Mouse (Mus musculus) induced T-regulatory cell, adult 2 months (primary cell): ENCODE data around the gene Elof1.
A peak's percentile ranks its signal among the peaks of the same experiment; 100 is the strongest.
"Not testable (repeated sequence)": the region's sequence is repeated elsewhere in the genome, so short reads cannot be mapped to it uniquely, and the experiment has no call there.

Experiments
- DNase-seq: peaks from one replicate; pipeline ENCODE4 v3.0.0-alpha.2; 2012; ENCODE audit warnings: low read depth

Elof1 gene

DNA sequence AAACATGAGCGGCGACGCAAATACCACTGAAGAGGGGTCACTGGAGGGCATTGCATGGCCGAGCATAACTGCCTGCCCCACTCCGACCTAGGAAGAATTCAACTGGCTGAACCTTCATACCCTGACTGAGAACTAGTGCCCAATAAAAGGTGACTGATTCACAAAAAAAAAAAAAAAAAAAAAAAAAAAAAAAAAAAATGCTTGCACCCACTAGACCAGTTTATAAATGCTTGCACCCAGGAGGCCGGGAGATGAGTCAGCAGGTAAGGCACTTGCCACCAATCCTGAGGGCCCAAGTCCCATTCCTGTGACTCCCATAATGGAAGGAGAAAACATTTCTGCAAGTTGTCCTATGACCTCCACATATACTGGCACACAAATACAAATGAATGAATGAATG, 24.2 kb downstream of the Elof1 start:
- DNase-seq = no peak

DNA sequence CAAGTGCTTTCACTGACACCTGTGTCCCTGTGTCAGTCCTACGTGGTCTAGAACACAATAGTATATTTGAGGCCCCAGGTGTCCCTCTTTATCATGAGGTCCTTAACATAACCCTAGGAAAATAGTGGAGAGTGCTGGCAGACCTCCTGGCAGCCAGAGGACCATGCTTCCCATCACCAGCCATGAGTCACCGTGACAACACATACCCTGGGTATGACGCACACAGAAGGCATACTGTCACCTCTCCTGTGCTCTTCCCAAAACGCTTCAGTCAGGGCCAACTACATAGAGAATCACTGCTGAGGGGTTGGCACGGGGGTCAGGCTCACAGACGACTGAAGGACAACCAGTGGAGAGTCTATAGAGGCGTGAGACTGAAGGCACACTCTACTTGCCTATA, 27.0 kb downstream of the Elof1 start:
- no peak for DNase-seq

DNA sequence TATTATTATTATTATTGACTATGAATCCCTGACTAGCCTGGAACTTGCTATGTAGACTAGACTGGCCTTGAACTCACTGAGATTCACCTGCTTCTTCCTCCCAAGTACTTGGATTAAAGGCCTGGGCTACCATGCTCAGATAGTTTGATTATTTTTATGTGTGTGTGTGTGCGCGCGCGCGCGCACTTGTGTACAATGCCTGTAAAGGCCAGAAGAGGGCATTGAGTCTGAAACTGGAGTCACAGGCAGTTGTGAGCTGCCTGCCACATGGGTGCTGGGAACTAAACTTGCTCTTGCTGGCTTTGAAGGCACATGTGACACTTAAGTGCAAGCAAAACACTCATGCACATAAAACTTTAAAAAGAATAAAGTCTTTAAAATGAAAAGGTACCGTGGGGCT, 27.7 kb downstream of the Elof1 start:
- no peak for DNase-seq

DNA sequence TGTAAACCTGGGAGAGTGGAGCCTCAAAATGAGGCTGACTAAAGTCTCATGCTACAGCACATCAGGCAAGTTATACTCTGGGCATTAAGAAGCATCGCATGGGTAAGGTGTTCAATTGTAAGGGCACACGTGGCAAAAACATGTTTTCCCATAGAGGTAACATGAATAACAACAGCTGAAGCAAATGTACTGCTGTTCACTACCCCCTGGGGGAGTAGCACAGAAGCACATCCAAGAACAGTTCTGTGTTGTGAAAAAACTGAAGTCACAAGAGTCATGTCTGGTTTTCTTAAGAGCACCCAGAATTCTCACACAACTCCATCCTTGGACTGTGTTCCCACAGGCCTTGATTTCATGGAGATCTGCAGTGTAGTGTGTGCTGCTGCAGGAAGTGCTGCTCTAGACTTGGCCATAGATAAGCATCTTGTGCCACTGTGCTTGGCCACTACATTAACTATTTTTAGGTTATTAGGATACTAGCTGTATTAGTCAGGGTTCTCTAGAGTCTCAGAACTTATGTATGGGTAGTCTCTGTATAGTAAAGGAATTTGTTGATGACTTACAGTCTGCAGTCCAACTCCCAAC, 29.8 kb downstream of the Elof1 start:
- peak; percentile 17 for DNase-seq

DNA sequence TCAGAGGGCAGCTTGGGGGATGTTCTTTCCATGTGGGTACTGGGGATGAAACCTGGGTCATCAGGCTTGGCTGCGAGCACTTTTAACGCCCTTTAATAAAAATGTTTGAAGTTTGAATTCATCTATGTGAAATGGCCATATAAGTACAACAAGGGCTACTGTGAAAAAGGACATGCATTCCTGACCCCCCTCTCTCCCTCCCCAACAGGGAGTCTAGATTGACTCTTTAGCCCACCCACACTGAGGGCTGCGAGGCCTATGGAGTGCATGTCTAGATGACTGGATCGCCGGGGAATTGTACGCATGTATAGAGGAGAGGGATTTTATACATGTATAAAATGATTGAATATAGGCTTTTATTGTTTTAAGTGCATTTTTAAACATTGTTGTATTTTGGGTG, 31.0 kb downstream of the Elof1 start:
- DNase-seq = no peak

DNA sequence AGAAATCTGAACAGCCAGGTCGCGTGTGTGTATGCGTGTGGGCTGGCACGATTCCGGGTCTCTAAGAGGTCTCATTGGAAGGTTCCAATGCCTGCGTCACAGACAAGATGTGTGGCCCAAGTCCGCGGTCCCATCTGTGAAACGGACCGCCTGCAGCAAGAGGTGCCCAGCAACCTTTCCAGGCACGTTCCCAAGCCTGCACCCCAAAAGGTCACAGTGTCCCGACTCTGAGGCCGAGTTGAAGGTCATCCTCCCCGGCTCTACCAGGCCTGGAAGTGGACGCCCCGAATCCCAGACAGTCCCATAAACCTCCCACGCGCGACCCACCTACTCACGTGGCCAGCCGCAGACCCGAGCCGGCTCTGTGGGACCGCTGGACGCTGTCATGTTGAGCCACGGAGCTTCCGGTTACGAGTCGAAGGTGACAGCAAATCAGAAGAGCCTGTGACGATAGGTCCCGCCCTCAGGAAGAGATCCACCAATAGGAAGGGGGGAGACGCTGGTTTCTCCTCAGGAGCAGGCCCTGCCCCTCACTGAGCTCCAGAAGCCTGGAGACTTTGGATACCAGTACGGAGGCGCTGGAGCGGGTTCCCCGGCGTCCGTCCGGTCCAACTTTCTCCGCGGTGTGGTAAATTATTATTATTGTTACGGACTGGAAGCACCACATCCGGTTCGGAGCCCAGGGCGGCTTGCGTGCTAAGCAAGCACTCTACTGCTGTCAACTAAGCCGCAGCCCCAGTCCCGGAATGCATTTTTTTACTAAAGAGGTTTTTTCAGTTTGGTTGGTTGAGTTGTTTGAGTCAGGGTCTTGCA, 31.7 kb downstream of the Elof1 start, which contains the start of gene Ecsit:
Gene Ecsit, minus strand, starts transcription at position 417 of the 813 bp plus-strand sequence.
- peak; percentile 98 for DNase-seq

DNA sequence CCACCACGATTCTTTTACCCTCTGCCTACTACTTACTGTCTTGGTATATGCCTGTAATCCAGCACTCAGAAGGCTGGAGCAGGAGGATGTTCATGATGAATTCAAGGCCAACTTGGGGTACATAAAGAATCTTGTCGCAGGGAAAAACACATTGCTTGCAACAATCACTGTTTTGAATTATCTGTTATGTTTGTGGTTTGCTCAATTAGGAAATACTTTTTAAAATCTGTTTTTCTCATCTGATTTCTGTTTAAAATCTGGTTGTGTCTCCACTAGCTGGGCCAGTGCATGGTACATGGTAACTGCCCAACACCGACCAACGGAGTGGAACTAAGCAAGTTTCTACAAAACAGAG, 32.3 kb downstream of the Elof1 start:
- no peak for DNase-seq

DNA sequence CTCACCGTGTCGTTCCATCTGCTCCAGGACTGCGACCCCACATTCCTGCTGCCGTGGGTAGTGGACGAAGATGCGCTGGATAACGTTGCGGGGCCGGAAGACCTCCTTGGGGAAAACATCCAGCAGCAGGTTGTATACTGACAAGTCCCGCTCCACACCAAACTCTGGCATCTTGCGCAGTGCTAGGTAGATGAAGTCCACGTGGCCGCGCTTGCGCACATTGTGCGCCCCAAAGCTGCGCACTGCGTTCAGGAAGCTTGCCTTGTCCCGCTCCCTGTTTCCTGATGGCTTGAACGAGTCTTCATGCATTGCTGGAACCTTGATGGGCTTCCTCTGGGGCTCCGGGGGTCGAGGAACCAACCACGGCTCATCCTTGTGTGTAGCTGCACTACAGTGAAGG, 40.7 kb downstream of the Elof1 start:
- DNase-seq = no peak

DNA sequence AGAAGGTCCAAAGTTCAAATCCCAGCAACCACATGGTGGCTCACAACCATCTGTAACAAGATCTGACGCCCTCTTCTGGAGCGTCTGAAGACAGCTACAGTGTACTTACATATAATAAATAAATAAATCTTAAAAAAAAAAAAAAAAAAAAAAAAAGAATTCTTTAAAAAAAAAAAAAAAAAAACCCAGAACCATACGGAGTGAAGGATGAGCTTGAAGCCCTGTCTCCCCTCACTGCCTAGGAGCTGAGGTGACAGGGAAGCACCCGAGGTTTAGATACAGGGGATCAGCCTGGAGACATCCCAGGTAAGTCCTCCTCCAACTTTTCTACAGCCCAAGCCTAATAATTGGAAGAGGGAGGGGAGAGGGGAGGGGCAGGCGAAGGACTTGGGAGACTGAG, 41.2 kb downstream of the Elof1 start:
- DNase-seq = not testable (repeated sequence)

DNA sequence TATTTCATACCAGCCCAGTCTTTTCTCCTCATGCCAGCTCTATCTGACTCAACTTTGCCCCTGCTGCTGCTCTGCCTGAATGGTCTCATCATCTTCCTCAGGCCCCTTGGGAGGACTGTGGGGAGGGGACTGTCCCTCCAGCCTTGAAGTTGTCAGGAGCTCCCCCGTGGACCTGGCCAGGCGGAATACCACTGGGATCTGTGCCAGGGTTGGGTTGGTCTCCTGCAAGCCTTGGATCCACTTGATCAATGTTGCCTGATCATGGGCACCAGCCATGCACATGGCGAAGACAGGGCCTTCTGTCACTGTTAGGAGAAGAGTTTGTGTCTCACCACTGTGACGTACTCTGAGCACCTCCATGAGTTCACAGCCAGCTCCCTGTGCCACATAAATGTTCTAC, 44.7 kb downstream of the Elof1 start:
- DNase-seq = no peak

DNA sequence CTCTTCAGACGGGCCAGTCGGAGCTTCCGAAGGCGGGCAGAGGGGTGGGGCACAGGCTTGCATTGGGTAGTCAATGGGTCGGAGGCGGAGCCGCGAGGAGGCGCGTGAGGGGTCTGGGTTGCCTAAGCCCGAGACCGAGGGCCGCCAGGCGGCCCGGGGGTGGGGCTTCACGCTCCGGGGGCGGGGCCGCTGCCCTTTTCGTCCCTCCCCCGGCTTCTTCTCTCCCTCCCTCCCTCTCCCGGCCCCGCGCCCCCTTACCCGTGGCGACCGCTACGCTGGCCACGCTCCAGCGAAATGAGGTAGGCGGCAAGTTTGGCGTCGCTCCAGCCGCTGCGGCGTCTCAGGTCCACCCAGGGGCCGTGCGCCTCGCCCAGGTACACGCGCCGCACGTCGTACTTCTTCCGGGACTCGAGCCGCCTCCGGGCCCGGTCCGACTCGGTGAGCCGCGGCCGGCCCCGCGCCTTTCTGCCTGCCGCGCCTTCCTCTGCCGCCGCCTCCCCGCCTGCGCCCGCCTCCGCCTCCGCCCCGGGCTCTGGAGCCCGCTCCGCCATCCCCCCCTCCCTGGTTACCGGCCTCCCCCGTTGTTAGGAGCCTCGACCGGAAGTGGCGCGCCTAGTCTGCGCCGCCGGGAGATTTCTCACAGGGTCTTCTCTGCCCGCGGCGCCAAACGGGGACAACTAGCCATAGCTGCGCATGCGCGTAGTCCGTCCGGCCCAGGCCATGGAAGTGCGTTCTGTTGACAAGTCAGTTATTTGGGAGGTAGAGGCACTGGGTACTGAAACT, 46.0 kb downstream of the Elof1 start, which contains the start of the genes Gm49318 and Zfp653:
Gene Gm49318, minus strand, starts transcription at position 469 of the 783 bp plus-strand sequence.
Gene Zfp653, minus strand, starts transcription at position 586 of the 783 bp plus-strand sequence.
- DNase-seq = peak; percentile 97

DNA sequence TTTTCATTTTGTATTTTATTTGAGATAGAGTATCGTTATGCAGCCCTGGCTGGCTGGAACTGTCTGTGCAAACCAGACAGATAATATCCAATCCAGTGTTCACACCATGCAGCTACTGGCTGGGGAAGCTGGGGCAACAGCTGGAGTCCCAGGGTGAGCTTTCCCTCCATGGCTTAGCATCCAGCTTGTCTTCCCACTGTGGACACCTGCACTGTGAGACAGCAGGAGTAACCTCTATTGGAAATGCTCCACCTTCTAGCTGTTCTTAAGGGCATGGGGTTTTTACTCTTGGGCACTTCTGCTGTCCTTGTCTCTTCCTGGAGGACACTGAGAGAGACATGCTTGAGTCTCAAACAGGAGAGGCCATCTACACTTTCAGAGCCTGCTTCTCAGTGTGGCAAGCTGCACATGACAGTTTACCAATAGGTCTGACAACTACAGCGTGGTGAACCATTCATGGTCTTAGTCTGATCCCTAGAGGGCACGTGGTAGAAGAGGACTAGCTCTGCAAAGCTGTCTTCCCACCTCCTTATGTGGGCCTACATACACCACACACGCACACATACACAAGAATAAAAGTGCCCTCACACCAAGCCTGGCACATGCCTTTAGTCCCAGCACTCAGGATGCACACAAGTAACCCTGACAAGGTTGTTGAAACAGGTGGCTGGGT, 47.0 kb downstream of the Elof1 start:
- DNase-seq = no peak

DNA sequence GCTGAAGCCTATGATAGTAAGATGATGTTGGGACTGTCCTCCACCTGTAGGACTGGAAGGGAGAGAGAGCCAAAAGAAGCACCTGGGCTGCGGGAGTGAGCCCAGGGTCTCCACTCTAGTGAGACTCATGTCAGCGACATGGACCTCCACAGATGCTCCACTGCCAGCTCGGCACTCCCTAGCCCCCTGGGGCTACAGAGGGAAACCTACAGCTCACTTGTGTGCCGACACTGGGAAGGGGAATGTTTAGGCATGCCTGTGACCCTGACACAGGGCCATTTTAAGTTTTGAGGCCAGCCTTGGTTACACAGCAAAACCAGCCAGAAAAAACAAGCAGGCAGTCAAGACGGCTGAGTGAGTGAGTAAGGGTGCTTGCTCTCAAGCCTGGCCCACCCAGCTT, 49.8 kb downstream of the Elof1 start:
- no peak for DNase-seq

DNA sequence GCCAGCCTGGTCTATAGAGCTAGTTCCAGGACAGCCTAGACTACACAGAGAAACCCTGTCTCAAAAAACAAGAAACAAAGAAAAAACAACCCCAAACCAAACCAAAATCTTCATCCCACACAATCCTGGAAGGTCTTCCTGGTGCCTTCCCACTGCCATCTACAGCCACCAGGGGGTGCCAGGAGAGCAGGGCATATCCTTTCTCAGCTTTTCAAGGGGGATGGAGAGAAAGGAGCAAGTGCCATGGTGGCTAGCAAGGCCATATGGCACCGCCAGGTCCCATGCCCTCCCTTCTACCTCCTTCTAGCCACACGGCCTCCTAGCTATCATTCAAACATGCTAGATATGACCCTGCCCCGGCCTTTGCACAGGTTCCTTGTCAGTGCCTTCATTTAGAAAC, 50.5 kb downstream of the Elof1 start:
- peak; percentile 73 for DNase-seq

DNA sequence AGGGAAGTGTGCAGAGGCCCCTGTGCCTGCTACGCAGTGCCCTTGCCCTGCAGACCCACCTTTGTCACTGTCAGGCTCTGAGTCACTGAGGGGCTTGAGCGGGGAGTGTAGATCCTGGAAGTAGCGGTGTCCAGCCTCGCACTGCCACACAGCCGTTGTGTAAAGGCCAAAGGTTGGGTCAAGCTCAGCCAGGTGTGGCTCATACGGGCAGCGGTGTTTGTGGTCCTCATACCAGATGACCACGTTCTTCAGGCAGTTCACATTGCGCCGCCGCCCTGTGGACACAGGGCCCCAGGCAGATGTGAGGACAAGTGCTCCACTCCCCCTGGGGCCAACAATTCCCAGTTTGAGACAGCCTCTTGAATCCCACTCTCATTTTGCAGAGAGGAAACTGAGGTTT, 51.3 kb downstream of the Elof1 start:
- DNase-seq = no peak

DNA sequence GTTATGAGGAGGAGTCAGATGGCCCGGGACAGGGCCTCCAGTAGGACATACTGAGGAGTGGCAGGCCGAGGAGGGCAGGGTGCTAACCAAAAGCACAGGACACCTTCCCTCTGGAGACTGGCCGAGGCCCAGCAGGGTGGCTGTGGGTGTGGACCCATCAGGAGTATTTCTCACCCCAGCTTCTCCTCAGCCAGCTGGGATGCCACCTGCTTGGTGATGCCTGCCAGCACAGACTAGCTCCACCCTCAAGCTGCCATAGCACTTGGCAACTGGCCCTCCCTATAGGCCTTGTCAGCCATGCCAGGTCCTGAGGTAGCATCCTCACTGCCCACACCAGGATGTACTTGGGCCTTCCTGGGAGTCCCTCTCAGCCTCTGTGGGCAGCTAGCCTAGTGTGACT, 52.6 kb downstream of the Elof1 start:
- no peak for DNase-seq
